Mouse (Mus musculus): ENCODE measurements around the gene Gm8693.
"Not testable (repeated sequence)": the region's sequence is repeated elsewhere in the genome, so short reads cannot be mapped to it uniquely, and the experiment has no call there.

The Gm8693 gene

DNA sequence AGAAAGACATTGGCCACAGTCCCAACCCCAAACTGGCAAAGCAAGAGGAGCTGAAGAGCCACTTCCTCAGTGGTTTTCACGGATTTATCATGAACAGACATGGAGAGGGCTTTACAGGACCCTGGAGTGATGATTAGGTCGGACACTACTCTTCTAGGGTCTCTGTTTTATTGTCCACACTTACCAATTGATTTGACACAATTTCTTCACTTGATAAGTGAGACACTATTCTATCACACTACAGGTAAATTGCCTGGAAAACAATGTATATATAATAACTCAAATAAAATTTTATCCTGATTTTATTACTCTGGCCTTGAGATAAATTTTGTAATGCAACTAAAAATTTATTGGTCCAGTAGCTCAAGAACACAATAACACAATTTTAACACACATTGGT, at the start of gene Gm8693:
TSS of gene Gm8693 (minus strand) at position 101 of the 400 bp plus-strand sequence.
- not testable (repeated sequence) for DNase-seq (ENCODE audit: low spot score in 2 of 2)

DNA sequence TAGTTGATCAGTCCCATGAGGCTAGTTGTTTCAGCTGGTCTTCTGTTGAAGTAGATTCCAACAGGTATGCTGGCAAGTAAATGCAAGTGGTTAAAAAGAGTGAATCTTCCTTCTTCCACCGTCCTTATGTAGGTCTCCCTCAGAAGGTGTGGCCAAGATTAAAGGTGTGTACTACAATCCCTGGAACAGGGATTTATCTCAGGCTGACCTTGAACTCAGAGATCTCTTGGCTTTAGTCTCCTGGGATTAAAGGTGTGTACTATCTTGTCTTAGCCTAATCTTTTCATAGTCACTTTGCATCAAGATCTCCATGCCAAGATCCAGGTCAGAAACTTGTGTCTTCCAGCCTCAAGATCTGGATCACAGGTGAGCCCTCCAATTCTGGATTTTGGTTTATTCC, 27.5 kb upstream of the Gm8693 start, which contains the start of gene Gm4567:
TSS of gene Gm4567 (minus strand) at position 101 of the 400 bp plus-strand sequence.
- not testable (repeated sequence) for DNase-seq (ENCODE audit: low spot score in 2 of 2)

DNA sequence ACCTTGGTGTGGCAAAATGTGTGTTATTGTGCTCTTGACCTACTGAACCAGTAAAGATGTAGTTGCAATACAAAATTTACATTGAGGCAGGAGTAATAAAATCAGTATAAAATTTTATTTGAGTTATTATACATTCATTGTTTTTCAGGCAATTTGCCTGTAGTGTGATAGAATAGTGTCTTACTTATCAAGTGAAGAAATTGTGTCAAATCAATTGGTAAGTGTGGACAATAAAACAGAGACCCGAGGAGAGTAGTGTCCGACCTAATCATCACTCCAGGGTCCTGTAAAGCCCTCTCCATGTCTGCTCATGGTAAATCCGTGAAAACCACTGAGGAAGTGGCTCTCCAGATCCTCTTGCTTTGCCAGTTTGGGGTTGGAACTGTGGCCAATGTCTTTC, 34.4 kb downstream of the Gm8693 start, which contains the start of gene Vmn1r155:
TSS of gene Vmn1r155 (plus strand) at position 301 of the 400 bp plus-strand sequence.
- DNase-seq (ENCODE audit: low spot score in 2 of 2): not testable (repeated sequence)
